Mouse (Mus musculus) gastrocnemius, adult 2 months (tissue): ENCODE results near the gene Sbno2. TPM values are rescaled to one million over a fixed set of nuclear protein-coding genes. Genes with fewer than 3 reads are reported as not detected.

Source experiments
- DNase-seq: peaks from one replicate; pipeline ENCODE4 v3.0.0; 2022
- H3K27ac ChIP-seq: fragments of 200-600 bp; 2 replicates; pipeline ENCODE4 v1.8.1; 2022; ENCODE audit warnings: mild to moderate bottlenecking
- H3K4me3 ChIP-seq: fragments of 200-600 bp; 2 replicates; pipeline ENCODE4 v1.8.1; 2022; ENCODE audit warnings: mild to moderate bottlenecking, moderate library complexity
- CTCF ChIP-seq: fragments of 200-600 bp; IDR thresholded peaks from 2 replicates; pipeline ENCODE4 v1.8.1; 2022; ENCODE audit warnings: antibody characterized with exemption, mild to moderate bottlenecking, moderate library complexity
- intact Hi-C: fragments of 180-260 bp; cut with DNase I; formaldehyde crosslinking; loops from one replicate; pipeline ENCODE4 v1.15.1; 2025
- total RNA-seq, 2 experiments: library from RNA; stranded (reverse); gene quantifications; 2 replicates each; pipeline ENCODE4 v1.2.3; 2021

Sbno2 gene
- total RNA-seq, 2 experiments from 2014 or later: 6.2 to 7.1 TPM

DNA sequence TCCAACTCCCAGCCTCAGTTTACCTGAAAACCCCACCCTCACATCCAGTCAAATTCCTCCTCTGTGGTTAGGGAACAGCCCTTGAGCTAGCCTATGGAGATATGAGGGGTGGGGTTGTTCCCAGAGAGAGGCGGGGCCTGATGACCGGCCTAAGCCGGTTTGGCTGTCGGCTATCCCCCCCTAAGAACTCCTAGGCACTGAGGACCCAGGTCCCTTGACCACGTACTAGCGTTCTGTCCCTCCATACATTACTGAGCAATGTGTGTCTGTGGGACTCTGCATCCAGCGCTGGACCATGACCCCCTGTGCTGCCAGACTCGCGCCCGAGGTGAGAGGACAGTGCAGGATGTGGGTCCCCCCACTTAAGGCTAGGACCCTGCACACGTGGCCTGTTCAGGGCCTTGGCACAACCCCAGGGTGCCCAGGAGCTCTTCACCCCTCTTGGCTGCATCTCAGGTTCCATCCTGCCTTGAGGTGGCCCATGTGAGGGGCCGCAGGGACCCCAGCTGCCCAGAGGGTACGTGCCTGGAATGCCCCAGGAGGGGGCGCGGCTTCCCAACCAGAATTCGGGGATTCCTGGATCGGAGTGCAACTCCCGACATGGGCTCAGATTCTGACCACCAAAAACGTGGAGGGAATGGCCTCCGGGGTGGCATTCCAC, 85.8 kb downstream of the Sbno2 start:
- peak overlapping the region; percentile 69 for H3K27ac ChIP-seq
- no peak for DNase-seq

DNA sequence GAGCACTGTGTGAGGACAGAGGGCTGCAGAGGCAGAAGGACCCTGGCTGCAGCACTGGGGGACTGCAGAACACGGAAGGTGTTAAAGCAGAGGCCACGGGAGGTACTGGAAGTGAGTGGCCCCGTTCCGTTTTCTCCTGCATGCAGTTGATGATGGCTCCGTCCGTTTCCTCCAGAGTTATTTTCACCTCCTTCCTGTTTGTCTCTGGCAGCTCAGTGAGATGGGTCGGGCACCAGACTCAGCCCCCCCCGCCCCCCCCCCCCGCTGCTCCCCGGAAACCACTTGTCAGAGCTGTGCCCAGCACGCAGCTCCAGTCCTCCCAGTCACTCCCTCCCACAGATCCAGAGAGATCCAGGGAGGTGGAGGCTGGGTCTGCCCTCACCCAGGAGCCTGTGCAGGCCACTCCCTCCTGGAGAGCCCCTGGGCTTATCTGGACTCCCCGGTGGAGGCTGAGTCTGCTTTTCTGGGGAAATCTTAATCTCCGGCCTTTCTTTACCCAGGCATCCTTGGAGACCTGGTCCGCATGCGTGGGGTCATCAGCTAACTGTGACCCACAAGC, 86.6 kb downstream of the Sbno2 start:
- no peak for TF ChIP-seq CTCF
- intact Hi-C loops: no loop called here
- DNase-seq: no peak
- peak overlapping the region; percentile 69 for H3K27ac ChIP-seq
- H3K4me3 ChIP-seq: peak overlapping the region; percentile 50

More for the DNA sequence above, 85.8 kb downstream of the Sbno2 start:
- intact Hi-C loops: no loop called here
- TF ChIP-seq CTCF: peak; percentile 6; the same call in 1 of the 2 replicates
- H3K4me3 ChIP-seq: peak overlapping the region; percentile 50

DNA sequence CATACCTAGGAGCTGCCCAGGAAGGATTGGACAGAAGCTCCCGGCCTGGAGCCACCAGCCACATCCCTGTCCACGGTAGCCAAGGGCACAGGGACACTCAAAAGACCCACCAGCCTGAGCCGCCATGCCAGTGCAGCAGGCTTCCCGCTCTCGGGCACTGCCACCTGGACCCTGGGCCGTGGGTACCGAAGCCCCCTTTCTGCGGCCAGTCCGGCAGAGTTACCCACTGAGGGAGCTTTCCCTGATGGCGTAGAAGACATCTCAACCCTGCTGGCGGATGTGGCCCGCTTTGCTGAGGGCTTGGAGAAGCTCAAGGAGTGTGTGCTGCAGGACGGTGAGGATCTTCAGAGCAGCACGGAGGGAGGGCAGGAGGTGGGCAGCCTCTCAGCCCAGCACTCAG, 87.6 kb downstream of the Sbno2 start:
- Histone ChIP-seq H3K4me3 (peak overlapping the region; percentile 56), H3K27ac (peak overlapping the region; percentile 25; the same call in 1 of the 2 replicates)
- DNase-seq: no peak
- intact Hi-C loops: no loop called here
- TF ChIP-seq CTCF: no peak

DNA sequence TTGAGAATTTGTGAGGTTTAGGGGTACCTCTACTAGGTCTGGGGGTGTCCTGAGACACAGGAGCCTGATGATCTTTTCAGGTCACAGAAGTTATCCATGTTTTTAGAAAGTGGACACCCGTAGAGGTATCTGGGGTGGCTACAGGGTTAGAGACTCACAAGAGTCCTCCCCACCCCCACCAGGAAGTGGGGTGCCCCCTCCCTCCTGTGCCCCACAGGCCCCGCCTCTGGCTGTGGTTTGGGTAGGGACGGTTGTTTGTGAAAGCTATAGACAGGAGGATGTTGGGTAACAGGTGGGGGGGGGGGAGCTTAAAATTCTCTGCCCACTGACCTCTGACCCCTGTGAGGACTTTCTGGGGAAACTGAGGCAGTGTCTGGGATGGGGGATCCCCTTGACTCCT, 88.0 kb downstream of the Sbno2 start:
- no peak for DNase-seq
- peak overlapping the region; percentile 56 for H3K4me3 ChIP-seq
- intact Hi-C loops: no loop called here
- no peak for TF ChIP-seq CTCF
- peak overlapping the region; percentile 38 for H3K27ac ChIP-seq

DNA sequence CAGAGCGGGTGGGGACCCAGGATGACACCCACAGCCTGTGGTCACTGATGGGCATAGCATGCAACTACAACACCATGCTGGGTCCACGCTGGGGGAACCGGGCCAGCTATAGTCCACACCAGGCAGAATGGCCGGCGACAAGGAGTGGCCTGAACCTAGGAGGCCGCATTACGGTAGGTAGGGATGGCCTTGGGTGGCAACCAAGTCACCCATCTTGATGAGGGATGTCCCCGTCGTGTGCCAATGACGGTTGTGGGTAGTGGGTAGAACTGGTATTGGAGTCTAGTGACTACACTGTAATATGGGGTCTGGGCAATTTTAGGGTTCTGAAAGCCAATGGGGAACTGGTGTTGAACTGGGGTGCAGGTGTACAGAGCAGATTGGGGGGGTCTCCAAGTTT, 88.4 kb downstream of the Sbno2 start:
- intact Hi-C loops: no loop called here
- TF ChIP-seq CTCF: no peak
- no peak for DNase-seq
- peak overlapping the region; percentile 38 for H3K27ac ChIP-seq
- peak overlapping the region; percentile 55 for H3K4me3 ChIP-seq

DNA sequence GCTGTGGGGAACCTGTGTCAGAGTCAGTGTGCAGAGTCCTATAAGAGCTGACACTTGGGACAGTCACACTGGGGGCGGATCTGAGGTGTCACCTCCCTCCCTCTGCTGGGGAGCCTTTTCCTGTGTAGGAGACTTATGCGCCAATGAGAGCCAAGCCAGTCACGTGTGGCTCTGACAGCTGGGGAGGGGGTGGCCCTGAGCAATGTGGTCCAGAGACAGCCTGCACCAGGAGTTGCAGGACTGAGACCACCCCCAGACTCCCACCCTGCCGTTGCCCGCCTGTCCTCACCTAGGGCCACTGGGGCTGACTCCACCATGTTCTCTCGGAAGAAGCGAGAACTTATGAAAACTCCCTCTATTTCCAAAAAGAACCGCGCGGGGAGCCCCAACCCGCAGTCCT, 88.9 kb downstream of the Sbno2 start, which contains the start of gene Arhgap45:
Gene Arhgap45, plus strand, starts transcription at position 143 of the 400 bp plus-strand sequence.
- H3K4me3 ChIP-seq: peak within 1 kb of the TSS; percentile 55
- no peak for TF ChIP-seq CTCF
- peak within 1 kb of the TSS; percentile 38 for H3K27ac ChIP-seq

DNA sequence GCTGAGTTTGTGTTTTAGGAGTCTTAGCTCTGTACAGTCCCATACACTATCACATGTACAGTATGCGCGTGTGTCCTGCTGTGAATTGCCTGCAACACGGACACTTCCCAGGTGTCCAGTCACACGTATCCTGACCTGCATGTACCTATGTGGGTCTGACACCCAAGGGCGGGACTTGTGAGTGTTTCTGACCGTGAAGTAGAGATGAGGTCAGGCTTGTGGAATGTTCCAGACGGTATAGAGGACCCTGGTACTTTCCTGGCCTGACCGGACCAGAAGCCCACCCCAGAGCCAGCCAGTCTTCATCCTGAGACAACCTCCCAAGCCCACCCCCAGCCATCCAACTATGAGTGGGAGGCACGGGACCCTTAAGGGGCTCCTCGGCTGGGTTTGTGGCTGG, 89.8 kb downstream of the Sbno2 start:
- TF ChIP-seq CTCF: no peak
- intact Hi-C loops: no loop called here
- Histone ChIP-seq H3K27ac (no peak overlapping the region), H3K4me3 (no peak overlapping the region)
- no peak for DNase-seq

More for the DNA sequence above, 88.9 kb downstream of the Sbno2 start, which contains the start of gene Arhgap45:
- no peak for DNase-seq
- intact Hi-C loops: no loop called here

DNA sequence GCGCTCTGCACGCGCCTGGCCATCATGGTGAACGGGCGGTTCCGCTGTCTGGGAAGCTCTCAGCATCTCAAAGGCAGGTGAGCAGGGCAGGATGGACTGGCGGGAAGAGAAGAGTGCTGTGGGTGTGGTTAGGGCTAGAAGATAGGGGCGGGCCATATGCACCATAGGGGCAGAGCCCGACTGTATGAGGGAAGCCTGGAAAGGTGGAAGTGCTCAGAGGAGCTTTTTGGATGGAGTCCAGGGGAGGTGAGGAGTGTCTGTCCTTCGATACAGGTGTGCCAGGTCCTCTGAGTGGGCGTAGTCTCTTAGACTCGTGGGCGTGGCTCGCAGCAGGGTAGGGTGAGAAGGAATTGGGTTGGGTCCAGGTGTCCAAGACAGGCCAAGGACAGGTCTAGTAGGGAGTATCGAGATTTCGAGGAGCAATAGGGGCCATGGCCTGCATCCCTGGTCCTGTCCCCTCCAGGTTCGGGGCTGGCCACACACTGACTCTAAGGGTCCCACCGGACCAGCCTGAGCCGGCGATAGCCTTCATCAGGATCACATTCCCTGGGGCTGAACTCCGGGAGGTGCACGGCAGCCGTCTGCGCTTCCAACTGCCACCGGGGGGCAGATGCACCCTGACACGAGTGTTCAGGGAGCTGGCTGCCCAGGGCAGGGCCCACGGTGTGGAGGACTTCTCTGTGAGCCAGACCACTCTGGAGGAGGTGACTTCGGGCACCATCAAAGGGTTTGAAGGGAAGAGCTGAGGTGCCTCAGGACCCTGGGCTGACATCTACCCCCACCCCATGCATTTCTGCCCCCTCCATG, 90.7 kb downstream of the Sbno2 start:
- DNase-seq: no peak
- Histone ChIP-seq H3K4me3 (no peak overlapping the region), H3K27ac (no peak overlapping the region)
- TF ChIP-seq CTCF: peak; percentile 29; the same call in 1 of the 2 replicates
- intact Hi-C loops: no loop called here

DNA sequence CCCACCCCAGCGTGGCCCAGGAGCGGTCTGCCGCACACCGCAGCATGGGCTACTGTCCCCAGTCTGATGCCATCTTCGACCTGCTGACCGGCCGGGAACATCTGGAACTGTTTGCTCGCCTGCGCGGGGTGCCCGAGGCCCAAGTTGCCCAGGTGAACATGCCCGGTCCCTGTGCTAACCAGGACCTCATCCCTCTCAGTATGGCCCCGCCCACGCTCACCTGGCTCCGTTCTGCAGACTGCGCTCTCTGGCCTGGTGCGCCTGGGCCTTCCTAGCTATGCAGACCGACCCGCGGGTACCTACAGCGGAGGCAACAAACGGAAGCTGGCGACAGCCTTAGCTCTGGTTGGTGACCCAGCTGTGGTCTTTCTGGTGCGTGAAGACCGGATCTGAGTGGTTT, 91.8 kb downstream of the Sbno2 start:
- DNase-seq: no peak
- no peak for TF ChIP-seq CTCF
- intact Hi-C loops: no loop called here
- Histone ChIP-seq H3K4me3 (no peak overlapping the region), H3K27ac (no peak overlapping the region)

DNA sequence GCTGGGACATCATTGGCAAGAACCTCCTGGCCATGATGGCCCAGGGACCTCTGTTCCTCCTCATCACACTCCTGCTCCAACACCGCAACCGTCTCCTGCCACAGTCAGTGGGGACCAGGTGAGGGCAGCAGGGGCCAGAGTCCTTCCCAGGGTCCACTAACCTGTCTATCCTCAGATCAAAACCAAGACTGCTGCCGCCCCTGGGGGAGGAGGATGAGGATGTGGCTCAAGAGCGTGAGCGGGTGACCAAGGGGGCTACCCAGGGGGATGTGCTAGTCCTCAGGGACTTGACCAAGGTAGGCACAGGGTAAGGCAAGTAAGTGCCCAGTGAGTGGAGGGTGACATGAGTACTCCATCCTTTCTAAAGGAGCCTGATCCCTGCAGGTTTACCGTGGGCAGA, 93.6 kb downstream of the Sbno2 start:
- no peak for DNase-seq
- intact Hi-C loops: no loop called here
- no peak overlapping the region for H3K4me3 ChIP-seq

More for the DNA sequence above, 93.6 kb downstream of the Sbno2 start:
- no peak for TF ChIP-seq CTCF
- no peak overlapping the region for H3K27ac ChIP-seq

Other genes with a start within 250 kb of the Sbno2 start
- not detected for gene Prtn3, start 231.1 kb downstream of the Sbno2 start, total RNA-seq
- under 1 TPM in 1 of 2 experiments, not detected in 1; 0.17 TPM for gene Plppr3, start 230.9 kb downstream of the Sbno2 start, total RNA-seq
- gene Elane, start 219.3 kb downstream of the Sbno2 start, total RNA-seq: not detected
- 10 to 100 TPM; 12.9 to 77.1 TPM for gene Cfd, start 214.7 kb downstream of the Sbno2 start, total RNA-seq
- 10 to 100 TPM; 32.6 to 37.2 TPM for gene Med16, start 196.6 kb downstream of the Sbno2 start, total RNA-seq
- gene Gm26602, start 194.7 kb downstream of the Sbno2 start, total RNA-seq: not detected
- under 1 TPM; 0.17 to 0.23 TPM for gene Kiss1r, start 188.6 kb downstream of the Sbno2 start, total RNA-seq
- 100 to 1,000 TPM; 107 to 121 TPM for gene R3hdm4, start 184.4 kb downstream of the Sbno2 start, total RNA-seq
- gene Arid3a, start 178.5 kb downstream of the Sbno2 start, total RNA-seq: 1 to 10 TPM; 1.8 to 2.1 TPM
- gene Wdr18, start 145.4 kb downstream of the Sbno2 start, total RNA-seq: 10 to 100 TPM; 19.7 to 22.0 TPM
- under 1 TPM; 0.25 to 0.28 TPM for gene Grin3b, start 134.9 kb downstream of the Sbno2 start, total RNA-seq
- 10 to 100 TPM; 70.9 to 75.1 TPM for gene Tmem259, start 121.2 kb downstream of the Sbno2 start, total RNA-seq
- gene Cnn2, start 117.0 kb downstream of the Sbno2 start, total RNA-seq: 1 to 10 TPM; 3.9 to 9.7 TPM
- gene Abca7, start 109.1 kb downstream of the Sbno2 start, total RNA-seq: 1 to 10 TPM; 6.7 to 7.2 TPM
- gene Arhgap45, start 88.9 kb downstream of the Sbno2 start, total RNA-seq: 1 to 10 TPM in 1 of 2 experiments, under 1 TPM in 1; 0.97 to 1.4 TPM
- 10 to 100 TPM; 42.0 to 50.9 TPM for gene Polr2e, start 65.8 kb downstream of the Sbno2 start, total RNA-seq
- gene Gpx4, start 58.4 kb downstream of the Sbno2 start, total RNA-seq: 100 to 1,000 TPM; 552 to 603 TPM
- gene Stk11, start 10.2 kb upstream of the Sbno2 start, total RNA-seq: 100 to 1,000 TPM; 144 to 153 TPM
- gene Atp5d, start 33.1 kb upstream of the Sbno2 start, total RNA-seq: 100 to 1,000 TPM; 535 to 725 TPM
- 1 to 10 TPM; 1.8 to 2.3 TPM for gene Cbarp, start 35.3 kb upstream of the Sbno2 start, total RNA-seq
- gene Midn, start 42.7 kb upstream of the Sbno2 start, total RNA-seq: 10 to 100 TPM; 34.3 to 39.8 TPM
- 10 to 100 TPM; 22.1 to 30.7 TPM for gene Cirbp, start 60.4 kb upstream of the Sbno2 start, total RNA-seq
- gene 1600002K03Rik, start 67.4 kb upstream of the Sbno2 start, total RNA-seq: 1 to 10 TPM; 6.6 to 7.1 TPM
- gene Efna2, start 73.9 kb upstream of the Sbno2 start, total RNA-seq: under 1 TPM; 0.23 to 0.73 TPM
- 10 to 100 TPM; 12.2 to 19.2 TPM for gene Mum1, start 120.9 kb upstream of the Sbno2 start, total RNA-seq
- gene Ndufs7, start 143.6 kb upstream of the Sbno2 start, total RNA-seq: 100 to 1,000 TPM; 496 to 663 TPM
- gene Gamt, start 155.4 kb upstream of the Sbno2 start, total RNA-seq: 10 to 100 TPM; 14.0 to 28.5 TPM
- gene Dazap1, start 155.9 kb upstream of the Sbno2 start, total RNA-seq: 10 to 100 TPM; 34.2 to 38.4 TPM
- 100 to 1,000 TPM; 634 to 773 TPM for gene Rps15, start 186.9 kb upstream of the Sbno2 start, total RNA-seq
- under 1 TPM; 0.20 to 0.77 TPM for gene Apc2, start 190.4 kb upstream of the Sbno2 start, total RNA-seq
- 1 to 10 TPM; 5.7 to 8.1 TPM for gene 2310011J03Rik, start 215.0 kb upstream of the Sbno2 start, total RNA-seq
- 1 to 10 TPM in 1 of 2 experiments, under 1 TPM in 1; 0.84 to 1.0 TPM for gene Pcsk4, start 223.9 kb upstream of the Sbno2 start, total RNA-seq
- gene Reep6, start 224.4 kb upstream of the Sbno2 start, total RNA-seq: 1 to 10 TPM; 1.5 to 2.5 TPM
- 10 to 100 TPM; 26.2 to 43.3 TPM for gene Adamtsl5, start 242.8 kb upstream of the Sbno2 start, total RNA-seq